Mouse (Mus musculus): Measurements from ENCODE around the gene Cpm. TPM values are rescaled to one million over a fixed set of nuclear protein-coding genes. Genes with fewer than 3 reads are reported as not detected.

Cpm gene
- polyA plus RNA-seq, 1 experiment from 2014 or later: 3.7 TPM

Other genes with a start within 250 kb of the Cpm start
- 265 and 279 TPM in 2 replicates for gene Cpsf6, start 249.5 kb upstream of the Cpm start, polyA plus RNA-seq (2016; fragmentation: Nextera tagmentation; extraction: Ambion mirVana)
- 74.5 and 83.8 TPM in 2 replicates for gene Mdm2, start 81.3 kb downstream of the Cpm start, polyA plus RNA-seq (2016; fragmentation: Nextera tagmentation; extraction: Ambion mirVana)
- gene Slc35e3, start 116.9 kb downstream of the Cpm start, polyA plus RNA-seq (2016; fragmentation: Nextera tagmentation; extraction: Ambion mirVana): 37.3 and 41.4 TPM in 2 replicates
- gene Nup107, start 163.2 kb downstream of the Cpm start, polyA plus RNA-seq (2016; fragmentation: Nextera tagmentation; extraction: Ambion mirVana): 73.3 and 77.5 TPM in 2 replicates
- gene Rap1b, start 216.5 kb downstream of the Cpm start, polyA plus RNA-seq (2016; fragmentation: Nextera tagmentation; extraction: Ambion mirVana): 137 and 138 TPM in 2 replicates

All from midbrain, embryonic 12.5 days (tissue).